Mouse (Mus musculus) embryo, embryonic 11.5 days (tissue): ENCODE results near the gene Col6a1.

Experiments used
- DNase-seq: peaks from one replicate; pipeline ENCODE4 v3.0.0-alpha.2; 2012; ENCODE audit warnings: low read depth, low spot score

Gene Col6a1

GRCm38 (mm10) chr10:76680758-76681650, 45.0 kb downstream of the Col6a1 start:
- no peak for DNase-seq

DNA sequence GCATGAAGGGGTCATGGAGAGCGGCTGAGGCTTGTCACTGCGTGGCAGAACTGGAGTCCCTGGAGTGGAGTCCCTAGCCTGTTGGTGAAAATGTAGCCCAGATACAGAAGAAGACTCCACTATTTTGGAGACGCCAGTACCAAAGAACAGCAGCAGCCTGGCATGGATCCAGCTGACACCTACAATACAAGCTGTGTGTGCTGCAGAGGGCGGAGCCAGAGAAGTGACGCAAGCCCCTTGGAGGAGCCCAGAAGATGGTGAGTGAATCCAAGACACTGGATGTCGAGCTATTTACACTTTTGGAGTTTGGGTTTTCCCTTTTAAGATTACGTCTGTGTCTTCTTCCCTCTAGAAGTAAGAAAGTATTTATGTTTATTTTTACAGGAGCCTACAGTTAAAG, 47.8 kb downstream of the Col6a1 start:
- no peak for DNase-seq

DNA sequence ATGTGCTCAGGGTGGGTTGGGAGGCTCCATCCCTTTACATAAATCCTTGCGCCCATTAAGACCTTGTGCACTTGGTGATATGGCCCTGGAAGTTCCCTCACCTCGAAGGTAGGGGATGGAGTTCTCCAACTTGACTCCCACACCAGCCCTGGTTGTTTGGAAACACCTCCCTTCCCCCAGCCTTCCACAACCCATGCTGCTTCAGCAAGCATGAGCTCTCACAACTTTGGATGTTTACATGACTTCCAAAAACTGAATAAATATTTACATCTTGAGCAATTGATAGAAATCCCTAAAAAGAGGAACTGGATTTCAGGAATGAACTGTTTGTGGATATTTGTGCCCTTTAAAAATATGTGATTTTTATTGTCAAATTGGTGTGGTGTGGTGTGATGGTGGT, 50.7 kb downstream of the Col6a1 start:
- no peak for DNase-seq

DNA sequence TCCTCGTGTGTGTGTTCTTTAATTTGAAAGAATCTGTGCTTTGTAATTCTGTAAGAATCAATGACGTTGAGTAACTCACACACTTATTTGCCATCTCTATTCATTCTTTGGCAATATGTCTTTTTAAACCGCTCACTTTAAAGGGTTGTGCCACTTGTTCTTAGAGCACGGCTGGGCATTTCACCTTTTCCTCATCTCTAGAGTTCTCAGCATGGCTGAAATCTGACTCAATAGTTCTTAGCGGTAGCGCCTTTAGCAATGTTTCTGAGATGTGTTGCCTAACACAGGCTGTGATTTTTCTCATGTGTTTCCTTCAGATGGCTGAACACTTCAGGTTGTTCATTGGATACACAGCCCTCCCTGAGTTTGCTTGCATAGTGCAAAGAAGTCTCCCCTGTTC, 51.4 kb downstream of the Col6a1 start:
- DNase-seq, result no peak

GRCm38 (mm10) chr10:76671939-76672338, 54.0 kb downstream of the Col6a1 start:
- DNase-seq, result no peak

GRCm38 (mm10) chr10:76668947-76669284, 57.1 kb downstream of the Col6a1 start:
- DNase-seq, result no peak

GRCm38 (mm10) chr10:76668261-76668946, 57.6 kb downstream of the Col6a1 start:
- DNase-seq, result no peak

GRCm38 (mm10) chr10:76667197-76667805, 58.7 kb downstream of the Col6a1 start:
- no peak for DNase-seq

DNA sequence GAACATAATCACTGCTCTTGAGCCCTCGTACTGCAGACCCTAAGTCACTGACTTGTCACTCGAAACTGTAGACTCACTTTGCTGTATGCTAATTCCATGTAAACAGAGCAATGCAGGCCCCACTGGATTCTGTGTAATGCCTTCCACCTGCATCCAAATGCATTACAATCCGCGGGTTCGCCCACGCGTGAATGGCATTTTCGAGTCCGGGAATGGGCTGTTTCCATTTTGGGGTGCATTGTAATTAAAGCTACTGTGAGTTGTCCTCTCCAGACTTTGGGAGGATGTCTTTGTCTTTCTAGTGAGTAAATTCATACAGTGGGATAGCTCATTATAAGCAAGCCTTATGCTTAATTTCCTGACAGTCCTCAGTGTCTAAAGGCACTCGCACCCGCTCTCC, 60.4 kb downstream of the Col6a1 start:
- no peak for DNase-seq

DNA sequence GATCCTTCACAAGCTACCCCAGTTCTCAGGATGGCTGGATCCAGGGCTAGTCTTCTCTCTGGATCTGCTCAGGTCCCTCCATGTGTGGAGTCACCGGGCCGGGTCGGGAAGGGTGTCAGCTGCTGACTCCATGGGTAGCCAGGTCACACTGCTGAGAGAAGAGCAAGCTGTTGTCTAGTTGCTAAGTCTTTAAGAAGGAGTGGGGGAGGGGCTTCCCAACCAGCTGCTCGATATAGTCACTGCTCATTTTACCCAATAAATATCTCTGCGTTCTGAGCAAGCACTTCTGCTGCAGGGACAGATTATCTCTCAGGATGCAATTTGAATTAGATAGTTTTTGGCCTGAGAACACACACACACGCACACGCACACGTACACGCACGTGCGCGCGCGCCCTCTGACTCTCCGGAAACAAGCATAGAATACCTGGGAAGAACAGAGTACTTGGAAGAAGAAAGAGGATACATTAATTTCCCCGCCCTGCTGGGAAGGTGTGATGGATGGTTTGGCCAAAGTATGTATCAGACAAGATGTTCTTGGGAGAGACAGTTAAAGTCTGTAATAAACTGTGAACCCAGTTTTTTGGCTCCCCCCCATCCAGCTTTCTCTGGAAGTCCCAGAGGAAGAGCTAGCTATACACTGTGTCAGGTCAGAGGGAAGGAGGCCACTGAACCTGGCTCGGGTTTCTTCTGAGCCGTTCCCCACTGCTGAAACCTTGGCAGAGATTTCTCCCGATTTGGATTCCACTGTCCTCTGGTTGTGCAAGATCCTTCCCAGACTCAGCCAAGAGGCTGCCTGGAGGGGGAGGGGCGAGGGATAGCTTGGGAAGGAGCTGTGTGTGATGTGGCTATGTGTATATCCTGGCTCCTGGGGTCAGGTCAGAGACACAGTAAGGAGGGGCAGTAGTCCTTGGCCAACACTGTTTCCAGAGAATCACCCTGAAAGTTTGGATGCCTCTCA, 61.5 kb downstream of the Col6a1 start:
- no peak for DNase-seq
